Mouse (Mus musculus) testis, adult 2 months (tissue): ENCODE results near the gene Plekhd1.

ENCODE experiments used
- CTCF ChIP-seq: fragments of 200-500 bp; IDR thresholded peaks from 2 replicates; pipeline ENCODE4 v1.5.1; 2012; ENCODE audit warnings: low read depth, mild to moderate bottlenecking, inconsistent platforms, low read length, moderate library complexity; ENCODE audit not compliant: control insufficient read depth, insufficient read depth, insufficient replicate concordance
- POLR2A ChIP-seq: fragments of 200-500 bp; IDR thresholded peaks from 2 replicates; pipeline ENCODE4 v1.6.1; 2012; ENCODE audit warnings: low read depth, mild to moderate bottlenecking, inconsistent platforms, low read length, moderate library complexity; ENCODE audit not compliant: control insufficient read depth

GRCm38 (mm10) chr12:80760396-80760801 lies 68.0 kb downstream of the Plekhd1 start, which contains the start of gene Ccdc177:
- TF ChIP-seq CTCF (peak; percentile 83), POLR2A (no peak)
